Mouse (Mus musculus) erythroblast, embryonic 14.5 days (primary cell): ENCODE data around the gene Ttc19.

Source experiments
- GATA1 ChIP-seq: IDR thresholded peaks from 2 replicates; pipeline ENCODE4 v1.6.1; 2012; ENCODE audit warnings: low read length, inconsistent platforms, mixed read lengths
- TAL1 ChIP-seq: IDR thresholded peaks from 3 replicates; pipeline ENCODE4 v1.6.1; 2012; ENCODE audit warnings: low read length, inconsistent platforms, mixed read lengths

DNA sequence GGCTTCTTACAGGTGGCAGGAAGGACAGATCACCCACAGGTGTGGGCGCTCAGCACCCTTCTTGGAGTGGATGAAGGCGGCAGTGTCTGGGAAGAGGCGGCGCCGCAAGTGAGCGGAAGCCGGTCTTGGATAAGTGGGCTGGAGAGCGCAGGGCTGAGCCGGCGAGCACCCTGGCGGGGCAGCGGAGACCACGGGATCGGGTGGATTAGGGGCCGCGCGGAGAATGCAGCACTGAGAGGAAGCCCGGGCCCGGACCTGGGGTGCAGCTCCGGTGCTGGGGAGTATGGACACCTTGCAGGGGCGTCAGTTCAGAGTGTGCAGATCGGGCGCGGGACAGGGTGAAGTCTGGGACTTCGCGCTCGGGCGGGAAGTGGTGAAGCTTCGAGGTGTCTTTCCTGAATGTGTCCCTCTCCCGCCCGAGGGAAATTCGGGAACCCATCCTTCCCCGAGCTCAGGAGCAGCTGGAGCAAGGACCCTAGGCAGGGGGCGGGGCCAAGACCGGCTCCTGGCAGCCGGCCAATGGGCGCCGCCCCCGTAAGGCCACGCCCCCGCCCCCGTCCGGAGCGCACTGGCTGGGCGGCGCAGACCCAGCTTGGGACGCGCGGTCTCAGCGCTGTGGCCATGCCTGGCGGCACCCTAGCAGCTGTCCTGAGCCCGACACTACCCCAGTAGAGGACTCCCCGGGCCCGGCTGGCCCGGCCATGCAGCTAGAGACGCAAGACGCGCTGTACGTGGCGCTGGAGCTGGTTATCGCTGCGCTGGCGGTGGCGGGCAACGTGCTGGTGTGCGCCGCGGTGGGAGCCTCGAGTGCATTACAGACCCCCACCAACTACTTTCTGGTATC, 32.6 kb upstream of the Ttc19 start, which contains the start of gene Adora2b:
- no peak for TF ChIP-seq TAL1
- no peak for TF ChIP-seq GATA1
